Mouse (Mus musculus) embryonic stem cell, embryonic (primary cell): Measurements from ENCODE around the gene Zfp972.
"Not testable (repeated sequence)": the region's sequence is repeated elsewhere in the genome, so short reads cannot be mapped to it uniquely, and the experiment has no call there.

Experiments used
- CTCF ChIA-PET, 4 experiments: fragments of 300-600 bp in 2 of 4; fragments of 350-600 bp in 2 of 4; sonication (Branson Sonifier 250); formaldehyde crosslinking; loops; one replicate each; lab custom pipeline; 2022; ENCODE audit warnings: inconsistent platforms in 2 of 4; lab: Charles Lee
- POLR2A ChIA-PET, 4 experiments: fragments of 300-600 bp in 2 of 4; fragments of 350-600 bp in 2 of 4; sonication (Branson Sonifier 250); formaldehyde crosslinking; loops; one replicate each; lab custom pipeline; 2022; ENCODE audit warnings: antibody characterized with exemption in 4 of 4, inconsistent platforms in 1 of 4; lab: Charles Lee

Gene Zfp972

GRCm38 (mm10) chr2:177925563-177926103, at the start of gene Zfp972:
Zfp972 (minus strand) TSS chr2:177925613.
- CTCF ChIA-PET, result not testable (repeated sequence)

GRCm38 (mm10) chr2:177974814-177975213, 49.4 kb upstream of the Zfp972 start:
- POLR2A ChIA-PET, CTCF ChIA-PET: not testable (repeated sequence)

More at GRCm38 (mm10) chr2:177925563-177926103, at the start of gene Zfp972:
- POLR2A ChIA-PET, result interaction anchor here in 1 of 4 experiments (0.6 kb wide), 2 partner anchors 13 to 1024 kb away, joined by 3 read pairs; no protein-coding TSS in a partner anchor

- CTCF ChIA-PET, result not testable (repeated sequence)
- POLR2A ChIA-PET, result interaction anchor here in 1 of 4 experiments (0.6 kb wide), 1 partner anchor 122 kb away, joined by 4 read pairs; no protein-coding TSS in a partner anchor
Observed at GRCm38 (mm10) chr2:177957145-177957544, 31.7 kb upstream of the Zfp972 start, which contains the start of gene Gm14326. Gm14326 (minus strand) TSS chr2:177957297.

- POLR2A ChIA-PET, result interaction anchor here in 1 of 4 experiments (0.6 kb wide), 1 partner anchor 121 kb away, joined by 4 read pairs; no protein-coding TSS in a partner anchor
- CTCF ChIA-PET, result not testable (repeated sequence)
Observed at GRCm38 (mm10) chr2:177956734-177957133, 31.3 kb upstream of the Zfp972 start.

GRCm38 (mm10) chr2:177903276-177903675, 22.1 kb downstream of the Zfp972 start:
- CTCF ChIA-PET, POLR2A ChIA-PET: not testable (repeated sequence)

- POLR2A ChIA-PET, CTCF ChIA-PET: not testable (repeated sequence)
Observed at GRCm38 (mm10) chr2:177898171-177898570, 27.2 kb downstream of the Zfp972 start.

GRCm38 (mm10) chr2:177897046-177897578, 28.3 kb downstream of the Zfp972 start, which contains the start of gene Gm14327:
Gm14327 (plus strand) TSS chr2:177897096.
- CTCF ChIA-PET, POLR2A ChIA-PET: not testable (repeated sequence)

GRCm38 (mm10) chr2:177887743-177888142, 37.7 kb downstream of the Zfp972 start:
- CTCF ChIA-PET, POLR2A ChIA-PET: not testable (repeated sequence)

- POLR2A ChIA-PET, CTCF ChIA-PET: not testable (repeated sequence)
Observed at GRCm38 (mm10) chr2:177862254-177862653, 63.2 kb downstream of the Zfp972 start.
